Mouse (Mus musculus) forebrain, embryonic 11.5 days (tissue): ENCODE data around the gene Dnmbp. TPM values are rescaled to one million over a fixed set of nuclear protein-coding genes. Genes with fewer than 3 reads are reported as not detected.
"Not testable (repeated sequence)": the region's sequence is repeated elsewhere in the genome, so short reads cannot be mapped to it uniquely, and the experiment has no call there.

ENCODE experiments used
- ATAC-seq: fragments of 200-750 bp; cut with Nextera tagmentation; replicated peaks from 2 replicates; pipeline ENCODE4 v1.8.0; 2017; ENCODE audit warnings: moderate TSS enrichment; ENCODE audit not compliant: low FRiP score
- DNase-seq: peaks from one replicate; pipeline ENCODE4 v3.0.0-alpha.2; 2017; ENCODE audit warnings: low spot score
- H3K27ac ChIP-seq: fragments of 300-500 bp; sonication (generic); 2 replicates; pipeline ENCODE4 v1.5.1; 2014; ENCODE audit warnings: low read depth, low read length
- H3K27me3 ChIP-seq: fragments of 300-500 bp; sonication (generic); 2 replicates; pipeline ENCODE4 v1.6.1; 2014; ENCODE audit warnings: mild to moderate bottlenecking, low read length, mixed read lengths; ENCODE audit not compliant: control insufficient read depth, insufficient read depth
- H3K36me3 ChIP-seq: fragments of 300-500 bp; sonication (generic); 2 replicates; pipeline ENCODE4 v1.6.1; 2014; ENCODE audit warnings: mild to moderate bottlenecking, low read length, moderate library complexity, mixed read lengths; ENCODE audit not compliant: control insufficient read depth, insufficient read depth
- H3K4me1 ChIP-seq: fragments of 300-500 bp; sonication (generic); replicated peaks from 2 replicates; pipeline ENCODE4 v1.6.1; 2014; ENCODE audit warnings: low read length, mixed read lengths; ENCODE audit not compliant: control insufficient read depth, insufficient read depth
- H3K4me2 ChIP-seq: fragments of 300-500 bp; sonication (generic); 2 replicates; pipeline ENCODE4 v1.6.1; 2014; ENCODE audit warnings: low read depth, mild to moderate bottlenecking, low read length, moderate library complexity, mixed read lengths; ENCODE audit not compliant: severe bottlenecking
- H3K4me3 ChIP-seq: fragments of 300-500 bp; sonication (generic); 2 replicates; pipeline ENCODE4 v1.5.1; 2014; ENCODE audit warnings: low read depth, low read length
- H3K9ac ChIP-seq: fragments of 300-500 bp; sonication (generic); 2 replicates; pipeline ENCODE4 v1.6.1; 2014; ENCODE audit warnings: low read length
- H3K9me3 ChIP-seq: fragments of 300-500 bp; sonication (generic); 2 replicates; pipeline ENCODE4 v1.6.1; 2016; ENCODE audit warnings: low read length, mixed read lengths; ENCODE audit not compliant: control insufficient read depth
- WGBS: fragments of 180-500 bp; shearing (Covaris S2); extraction: QIAGEN DNeasy Blood & Tissue Kit; methylation state at CpG from one replicate; pipeline ENCODE4 v1.1.7; 2014; 5-methylcytosine and 5-hydroxymethylcytosine counted together
- polyA plus RNA-seq: library from polyadenylated mRNA; unstranded; fragments of >200 nt; fragmentation: Nextera tagmentation; extraction: Ambion mirVana; gene quantifications from 2 replicates; pipeline ENCODE4 v1.2.1, GENCODE M21; 2014

Dnmbp gene
- polyA plus RNA-seq, 1 experiment from 2014 or later: 17.8 TPM

DNA sequence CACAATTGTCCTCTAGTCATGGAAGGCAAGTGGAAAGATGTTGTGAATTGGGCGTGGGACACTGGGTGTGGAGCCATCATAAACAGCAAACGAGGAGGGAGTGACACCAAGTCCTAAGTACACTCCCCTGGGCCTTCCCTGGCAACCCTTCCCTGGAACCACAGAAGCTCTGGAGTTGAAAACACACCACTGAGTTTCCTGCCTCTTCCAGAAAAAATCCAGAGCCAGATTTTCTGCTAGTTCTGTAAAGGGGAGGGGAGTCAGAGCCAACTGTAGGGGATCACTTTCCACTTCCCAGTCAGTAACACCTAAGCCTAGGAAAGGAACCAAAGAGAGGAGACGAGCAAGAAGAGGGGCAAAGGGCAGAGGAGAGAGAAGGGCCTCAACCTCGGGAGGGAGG lies 17.4 kb upstream of the Dnmbp start:
- ATAC-seq (no peak), DNase-seq (no peak)
- no peaks in the 10 kb centered on the region for H3K36me3 ChIP-seq
- WGBS: 27% methylated on average over 4 of the region's 4 CpGs
- H3K4me3 ChIP-seq: no peak overlapping the region
- no peak overlapping the region for H3K27ac ChIP-seq
- no peak overlapping the region for H3K9ac ChIP-seq
- no peaks in the 10 kb centered on the region for H3K4me1 ChIP-seq
- no peaks in the 10 kb centered on the region; the same call in 1 of the 2 replicates for H3K9me3 ChIP-seq
- H3K27me3 ChIP-seq: no peaks in the 10 kb centered on the region
- no peak overlapping the region for H3K4me2 ChIP-seq

DNA sequence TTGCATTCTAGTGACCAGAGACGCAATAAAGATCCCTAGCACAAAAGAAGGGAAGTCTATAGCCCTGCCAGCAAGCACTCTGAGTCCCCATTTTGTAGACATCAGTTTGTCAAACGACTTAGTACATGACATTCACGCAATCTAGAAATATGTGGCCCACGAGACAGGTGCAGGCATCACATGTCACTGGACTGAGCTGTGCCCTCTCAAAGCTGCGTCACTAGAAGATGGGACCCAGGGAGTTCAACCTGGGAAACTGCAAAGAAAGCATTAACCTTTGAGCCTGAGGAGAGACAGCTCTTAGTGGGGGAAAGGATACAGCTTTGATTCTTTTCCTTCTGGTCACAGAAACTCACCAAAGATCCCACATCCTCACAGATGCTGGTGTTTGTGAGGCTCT lies 15.3 kb upstream of the Dnmbp start:
- ATAC-seq (no peak), DNase-seq (no peak)
- no peak overlapping the region for H3K27ac ChIP-seq
- no peak overlapping the region for H3K9ac ChIP-seq
- no peaks in the 10 kb centered on the region for H3K4me1 ChIP-seq
- no peak overlapping the region for H3K4me2 ChIP-seq
- WGBS: 81% methylated on average over 5 of the region's 5 CpGs
- no peak overlapping the region for H3K4me3 ChIP-seq
- no peaks in the 10 kb centered on the region for H3K9me3 ChIP-seq
- H3K27me3 ChIP-seq: no peaks in the 10 kb centered on the region
- no peaks in the 10 kb centered on the region for H3K36me3 ChIP-seq

DNA sequence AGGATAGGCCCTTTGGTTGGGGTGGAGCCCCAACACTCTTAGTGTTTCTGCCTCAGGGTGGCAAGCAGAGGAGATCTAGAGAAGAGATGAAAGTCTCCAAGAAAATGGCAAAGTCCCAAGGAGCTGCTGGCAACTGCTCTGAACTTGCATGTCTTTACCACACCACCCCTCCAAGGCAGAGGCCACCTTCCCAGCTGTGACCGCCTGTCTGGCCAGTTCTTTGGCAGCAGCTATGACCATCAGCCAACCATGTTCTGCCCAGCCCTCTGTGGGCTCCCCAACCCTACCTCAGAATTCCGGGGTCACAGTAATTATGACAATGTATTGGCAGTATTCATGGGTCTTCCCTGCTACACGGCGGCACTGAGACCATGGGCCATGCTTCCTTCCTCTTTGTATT lies 14.9 kb upstream of the Dnmbp start:
- Histone ChIP-seq H3K36me3 (no peaks in the 10 kb centered on the region), H3K4me2 (no peak overlapping the region), H3K27ac (no peak overlapping the region), H3K9me3 (no peaks in the 10 kb centered on the region), H3K27me3 (no peaks in the 10 kb centered on the region), H3K9ac (no peak overlapping the region), H3K4me3 (no peak overlapping the region), H3K4me1 (no peaks in the 10 kb centered on the region)
- no peak for ATAC-seq
- DNase-seq: no peak
- WGBS: 80% methylated on average over 4 of the region's 4 CpGs

DNA sequence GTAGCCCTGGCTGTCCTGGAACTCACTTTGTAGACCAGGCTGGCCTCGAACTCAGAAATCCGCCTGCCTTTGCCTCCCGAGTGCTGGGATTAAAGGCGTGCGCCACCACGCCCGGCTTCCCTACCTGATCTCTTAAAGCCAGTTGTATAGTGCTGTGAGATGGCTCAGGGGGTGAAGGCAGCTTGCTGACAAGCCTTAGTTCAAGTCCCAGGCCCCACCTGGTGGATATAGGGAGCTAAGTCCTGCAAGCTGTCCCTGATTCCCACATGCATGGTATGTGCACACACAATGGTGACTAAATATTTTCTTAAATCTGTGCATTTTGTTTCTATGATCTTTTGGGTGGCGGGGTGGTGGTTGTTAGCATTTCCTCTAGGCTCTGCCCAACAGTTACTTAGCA lies 12.9 kb upstream of the Dnmbp start:
- H3K9ac ChIP-seq, H3K27ac ChIP-seq, H3K4me3 ChIP-seq, H3K36me3 ChIP-seq, ATAC-seq, H3K4me2 ChIP-seq, H3K9me3 ChIP-seq, DNase-seq, H3K27me3 ChIP-seq, H3K4me1 ChIP-seq: not testable (repeated sequence)
- WGBS: 86% methylated on average over 8 of the region's 8 CpGs

DNA sequence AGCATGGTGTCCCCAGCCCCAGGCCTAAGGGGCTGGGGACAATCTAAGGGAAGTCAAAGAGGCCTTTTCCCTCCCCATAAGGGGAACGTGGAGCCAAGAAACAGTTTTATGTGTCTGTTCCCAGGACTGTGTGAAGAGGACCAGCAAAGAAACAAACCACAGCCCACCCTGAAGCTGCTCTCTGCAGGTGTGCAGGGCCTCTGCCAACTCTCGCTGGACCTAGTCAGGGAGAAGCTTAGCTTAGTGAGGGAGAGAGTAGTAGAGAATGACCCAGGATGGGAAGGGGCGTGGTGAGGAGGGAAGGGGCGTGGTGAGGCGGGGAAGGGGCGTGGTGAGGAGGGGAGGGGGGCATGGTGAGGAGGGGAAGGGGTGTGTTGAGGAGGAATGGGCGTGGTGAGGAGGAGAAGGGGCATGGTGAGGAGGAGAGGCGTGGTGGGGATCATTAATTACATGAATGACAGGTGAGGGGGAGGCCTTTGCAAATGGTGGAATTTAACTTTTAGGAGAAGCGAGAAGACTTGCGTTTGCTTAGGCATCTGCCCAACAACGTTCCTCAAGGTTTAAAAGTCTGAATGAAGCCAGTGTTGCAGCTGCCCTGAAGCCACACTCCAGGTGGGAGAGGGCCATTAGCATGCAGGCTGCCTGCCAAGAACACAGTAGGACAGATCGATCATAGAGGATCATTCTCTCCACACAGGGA lies 9.3 kb upstream of the Dnmbp start:
- H3K4me3 ChIP-seq: no peak overlapping the region
- H3K4me1 ChIP-seq: no peaks in the 10 kb centered on the region
- no peak overlapping the region for H3K27ac ChIP-seq
- no peaks in the 10 kb centered on the region for H3K27me3 ChIP-seq
- peak; percentile 72 for DNase-seq
- no peaks in the 10 kb centered on the region for H3K9me3 ChIP-seq
- H3K4me2 ChIP-seq: no peak overlapping the region
- no peaks in the 10 kb centered on the region for H3K36me3 ChIP-seq
- H3K9ac ChIP-seq: no peak overlapping the region
- no peak for ATAC-seq
- 6% methylated on average over 12 of the region's 12 CpGs for WGBS

DNA sequence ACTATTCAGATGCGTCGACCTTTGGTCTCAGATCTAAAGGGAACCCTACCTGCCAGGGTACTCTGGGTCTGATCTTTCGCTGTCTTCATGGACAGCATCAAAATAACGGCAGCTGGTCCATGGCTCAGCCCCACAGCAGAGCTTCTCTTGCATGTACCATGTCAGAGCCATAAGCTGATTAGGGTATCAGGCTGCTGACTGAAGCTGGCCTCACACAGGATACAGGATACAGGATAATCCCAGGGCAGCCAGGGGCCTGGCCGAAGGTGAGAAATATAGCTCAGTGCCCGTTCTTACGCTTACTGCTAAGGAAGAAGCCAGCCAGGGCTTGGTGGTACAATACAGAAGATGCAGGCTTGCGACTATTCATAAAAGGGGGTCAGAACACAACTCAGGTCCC lies 4.6 kb upstream of the Dnmbp start:
- Histone ChIP-seq H3K36me3 (no peaks in the 10 kb centered on the region), H3K4me2 (no peak overlapping the region)
- WGBS: 89% methylated on average over 8 of the region's 8 CpGs

DNA sequence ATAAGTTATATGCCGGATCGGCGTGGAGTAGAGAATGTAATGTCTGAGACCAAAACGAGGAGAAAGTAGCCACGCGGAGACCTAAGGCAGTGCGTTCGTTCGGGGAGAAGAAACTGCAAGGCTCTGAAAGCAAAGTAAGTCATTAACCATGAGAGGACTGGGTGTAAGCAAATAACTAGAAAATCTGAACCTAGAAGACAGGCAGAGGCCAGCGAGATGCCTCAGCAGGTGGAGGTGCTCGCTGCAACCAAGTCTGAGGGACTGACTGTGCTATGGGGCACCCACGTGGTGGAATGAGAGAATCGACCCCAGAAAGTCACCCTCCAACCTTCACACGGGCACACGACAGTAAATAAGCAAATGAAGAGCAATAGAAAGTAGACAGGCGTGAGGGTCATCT lies 3.1 kb upstream of the Dnmbp start:
- H3K9me3 ChIP-seq: no peaks in the 10 kb centered on the region
- H3K27ac ChIP-seq: no peak overlapping the region
- H3K36me3 ChIP-seq: no peaks in the 10 kb centered on the region
- no peak for DNase-seq
- no peak overlapping the region for H3K9ac ChIP-seq
- H3K4me3 ChIP-seq: no peak overlapping the region
- 84% methylated on average over 16 of the region's 16 CpGs for WGBS
- no peak for ATAC-seq
- H3K4me1 ChIP-seq: no peaks in the 10 kb centered on the region; the same call in 1 of the 2 replicates
- no peak overlapping the region for H3K4me2 ChIP-seq
- H3K27me3 ChIP-seq: no peaks in the 10 kb centered on the region

More for the DNA sequence above, 4.6 kb upstream of the Dnmbp start:
- Histone ChIP-seq H3K4me3 (no peak overlapping the region), H3K9ac (no peak overlapping the region), H3K27me3 (no peaks in the 10 kb centered on the region), H3K27ac (no peak overlapping the region), H3K4me1 (no peaks in the 10 kb centered on the region), H3K9me3 (no peaks in the 10 kb centered on the region)
- ATAC-seq: no peak
- DNase-seq: no peak

DNA sequence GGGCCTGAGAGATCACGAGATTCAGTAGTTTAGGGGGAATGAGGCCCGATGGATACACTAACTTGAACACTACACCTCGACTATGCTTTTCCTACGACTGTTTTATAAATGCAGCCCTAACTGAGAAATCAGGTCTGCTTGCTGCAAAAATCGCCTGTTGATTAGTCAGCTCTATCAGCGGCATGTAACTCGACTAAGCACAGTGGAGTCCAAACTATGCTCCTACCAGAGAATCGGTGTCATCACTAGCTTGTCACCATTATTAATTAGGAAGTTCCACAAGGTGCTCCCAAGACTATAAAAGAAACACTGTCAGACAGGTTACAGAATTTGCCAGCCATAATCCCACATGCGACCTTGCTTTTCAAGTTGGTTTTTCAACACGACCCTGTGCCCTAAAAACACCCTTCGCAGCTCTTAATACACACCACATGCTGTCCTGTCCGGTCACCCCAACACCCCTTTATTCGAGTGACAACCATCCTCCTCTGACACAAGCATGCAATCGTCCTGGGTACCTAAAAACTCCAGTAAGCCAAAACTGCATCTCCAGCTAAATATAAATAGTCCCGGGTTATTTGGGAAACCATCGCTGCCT lies 721 bp downstream of the Dnmbp start:
- ATAC-seq: peak; percentile 27; the same call in 1 of the 2 replicates
- Histone ChIP-seq H3K27me3 (no peaks in the 10 kb centered on the region), H3K27ac (no peak overlapping the region)

DNA sequence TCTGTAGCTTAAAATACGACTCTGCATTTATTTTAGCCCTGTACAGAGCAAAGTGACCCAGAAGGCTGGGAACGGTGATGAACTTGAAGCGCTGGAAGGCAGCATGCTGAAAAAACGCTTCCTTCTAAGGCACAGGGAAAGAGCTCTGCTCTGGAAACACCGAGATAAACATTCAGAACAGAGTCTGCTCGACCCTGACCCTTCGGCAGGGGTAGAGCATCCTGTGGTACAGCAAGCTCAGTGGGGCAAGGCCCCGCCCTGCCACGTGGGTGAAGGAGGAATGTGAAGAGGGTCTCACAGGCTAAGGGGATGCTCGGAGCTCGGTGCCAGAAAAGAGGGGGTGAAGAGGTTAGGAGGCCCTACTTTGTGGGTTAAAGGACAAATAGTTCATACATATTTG lies 1.6 kb downstream of the Dnmbp start:
- 50% methylated on average over 11 of the region's 11 CpGs for WGBS
- no peak for DNase-seq

More for the DNA sequence above, 721 bp downstream of the Dnmbp start:
- DNase-seq: no peak
- Histone ChIP-seq H3K9me3 (no peaks in the 10 kb centered on the region), H3K36me3 (no peaks in the 10 kb centered on the region), H3K4me2 (peak overlapping the region; percentile 82), H3K4me3 (peak overlapping the region; percentile 77), H3K4me1 (no peaks in the 10 kb centered on the region; the same call in 1 of the 2 replicates), H3K9ac (peak overlapping the region; percentile 73)
- WGBS: 35% methylated on average over 16 of the region's 16 CpGs

More for the DNA sequence above, 1.6 kb downstream of the Dnmbp start:
- Histone ChIP-seq H3K36me3 (no peaks in the 10 kb centered on the region), H3K9me3 (no peaks in the 10 kb centered on the region), H3K27me3 (no peaks in the 10 kb centered on the region), H3K9ac (no peak overlapping the region), H3K27ac (no peak overlapping the region), H3K4me3 (no peak overlapping the region), H3K4me2 (no peak overlapping the region), H3K4me1 (no peaks in the 10 kb centered on the region; the same call in 1 of the 2 replicates)
- no peak for ATAC-seq
